11 mouse cellular contexts compared by ENCODE assay signal in genomic region chr9:94483291-94483879, GRCm38 (mm10). TPM values are rescaled to one million over a fixed set of nuclear protein-coding genes. Genes with fewer than 3 reads are reported as not detected.
DNase-seq lines count a peak whose midpoint lies in the region; ATAC-seq and TF ChIP-seq lines count a peak whose summit lies in the region.
"Had no signal": no experiment of that assay in that cellular context is flagged by ENCODE, and none has a peak within 500 bp of the region (broad histone marks: within the 10 kb centered on the region; RNA-seq: fewer than 3 reads in every experiment).

No protein-coding gene starts in this region.

- DNase-seq in kidney, postnatal 0 days (ENCODE audit: low spot score): peak; percentile 44
- no peak for DNase-seq in kidney, adult 18-20 months
- no peak for DNase-seq in embryonic facial prominence, embryonic 14.5 days (ENCODE audit: low spot score)
- no peak for DNase-seq in liver, embryonic 11.5 days (ENCODE audit: low spot score)
- DNase-seq in adrenal gland, adult (ENCODE audit: inconsistent age in 2 of 2, low spot score in 1 of 2): no peak
- DNase-seq: heart, adult 11 months; thymus, postnatal 36 days had no signal

- no peak for TF ChIP-seq CTCF in kidney, postnatal 0 days (IDR thresholded peaks at IDR 0.05; ENCODE audit: low read depth)

- WGBS in kidney, postnatal 0 days: 56% methylated on average over 6 of the region's 6 CpGs
- WGBS in embryonic facial prominence, embryonic 14.5 days: 58% methylated on average over 6 of the region's 6 CpGs
- WGBS in hindbrain, embryonic 15.5 days: 65% methylated on average over 6 of the region's 6 CpGs
- WGBS in lung, embryonic 16.5 days: 21% methylated on average over 6 of the region's 6 CpGs
- 76% methylated on average over 6 of the region's 6 CpGs for WGBS in liver, embryonic 11.5 days

- H3K4me3 ChIP-seq in kidney, postnatal 0 days (replicated peaks; ENCODE audit: low read depth, low read length): no peak overlapping the region
- no peak overlapping the region for H3K4me3 ChIP-seq in embryonic facial prominence, embryonic 14.5 days (ENCODE audit: low read depth, low read length)
- no peak overlapping the region for H3K4me3 ChIP-seq in hindbrain, embryonic 15.5 days
- H3K4me3 ChIP-seq in lung, embryonic 16.5 days (ENCODE audit: low read length): no peak overlapping the region
- no peak overlapping the region for H3K4me3 ChIP-seq in liver, embryonic 11.5 days (ENCODE audit: low read depth, low read length)
- H3K4me3 ChIP-seq: liver, embryonic 15.5 days; myocyte had no signal

- no peaks in the 10 kb centered on the region for H3K4me1 ChIP-seq in kidney, postnatal 0 days (replicated peaks; ENCODE audit: insufficient read depth, low read length)
- H3K4me1 ChIP-seq in embryonic facial prominence, embryonic 14.5 days (ENCODE audit: control insufficient read depth, insufficient read depth, low read length): peaks cover 8% of the 10 kb centered on the region; the same call in 1 of the 2 replicates
- no peaks in the 10 kb centered on the region for H3K4me1 ChIP-seq in hindbrain, embryonic 15.5 days (replicated peaks)
- peaks cover 13% of the 10 kb centered on the region for H3K4me1 ChIP-seq in lung, embryonic 16.5 days (replicated peaks; ENCODE audit: control insufficient read depth, insufficient read depth, low read length)
- no peaks in the 10 kb centered on the region for H3K4me1 ChIP-seq in liver, embryonic 11.5 days (replicated peaks; ENCODE audit: control insufficient read depth, insufficient read depth, low read length)
- H3K4me1 ChIP-seq: liver, embryonic 15.5 days had no signal

- 0 out of 2 replicates have a peak, but pooled peaks have one; percentile 36 for ATAC-seq in kidney, postnatal 0 days (replicated peaks; ENCODE audit: low FRiP score, low read depth)
- ATAC-seq in embryonic facial prominence, embryonic 14.5 days (ENCODE audit: low read depth): no peak
- peak; percentile 45; the same call in 1 of the 2 replicates for ATAC-seq in hindbrain, embryonic 15.5 days (ENCODE audit: low FRiP score, low read depth)
- ATAC-seq in lung, embryonic 16.5 days (ENCODE audit: low read depth): peak; percentile 70
- no peak for ATAC-seq in liver, embryonic 11.5 days (replicated peaks; ENCODE audit: low FRiP score)

- no peaks in the 10 kb centered on the region for H3K27me3 ChIP-seq in kidney, postnatal 0 days (ENCODE audit: insufficient read depth, low read length)
- no peaks in the 10 kb centered on the region for H3K27me3 ChIP-seq in embryonic facial prominence, embryonic 14.5 days (replicated peaks; ENCODE audit: control insufficient read depth, insufficient read depth, low read length)
- no peaks in the 10 kb centered on the region for H3K27me3 ChIP-seq in hindbrain, embryonic 15.5 days
- no peaks in the 10 kb centered on the region for H3K27me3 ChIP-seq in lung, embryonic 16.5 days (ENCODE audit: control insufficient read depth, insufficient read depth, low read depth, low read length)
- no peaks in the 10 kb centered on the region for H3K27me3 ChIP-seq in liver, embryonic 11.5 days (replicated peaks; ENCODE audit: control insufficient read depth, insufficient read depth, low read length)
- H3K27me3 ChIP-seq: liver, embryonic 15.5 days had no signal

- no peaks in the 10 kb centered on the region for H3K9me3 ChIP-seq in kidney, postnatal 0 days (replicated peaks; ENCODE audit: low read length)
- H3K9me3 ChIP-seq in embryonic facial prominence, embryonic 14.5 days (ENCODE audit: control insufficient read depth, low read length): no peaks in the 10 kb centered on the region
- H3K9me3 ChIP-seq in hindbrain, embryonic 15.5 days: no peaks in the 10 kb centered on the region
- no peaks in the 10 kb centered on the region for H3K9me3 ChIP-seq in lung, embryonic 16.5 days (ENCODE audit: control insufficient read depth, low read length)
- H3K9me3 ChIP-seq in liver, embryonic 11.5 days (ENCODE audit: control insufficient read depth, low read length): no peaks in the 10 kb centered on the region
- H3K9me3 ChIP-seq: liver, embryonic 15.5 days had no signal

- no peak overlapping the region for H3K4me2 ChIP-seq in kidney, postnatal 0 days (ENCODE audit: low read length)
- H3K4me2 ChIP-seq in embryonic facial prominence, embryonic 14.5 days (ENCODE audit: low read depth, low read length): peak overlapping the region; percentile 10; the same call in 1 of the 2 replicates
- 0 out of 2 replicates have a peak overlapping the region, but pooled peaks have one; percentile 2 for H3K4me2 ChIP-seq in hindbrain, embryonic 15.5 days
- 0 out of 2 replicates have a peak overlapping the region, but pooled peaks have one; percentile 22 for H3K4me2 ChIP-seq in lung, embryonic 16.5 days (ENCODE audit: low read depth, low read length)
- H3K4me2 ChIP-seq in liver, embryonic 11.5 days: no peak overlapping the region
- H3K4me2 ChIP-seq: liver, embryonic 15.5 days had no signal

- H3K36me3 ChIP-seq in kidney, postnatal 0 days (ENCODE audit: insufficient read depth, low read length): no peaks in the 10 kb centered on the region
- no peaks in the 10 kb centered on the region for H3K36me3 ChIP-seq in embryonic facial prominence, embryonic 14.5 days (ENCODE audit: control insufficient read depth, insufficient read depth, low read length)
- no peaks in the 10 kb centered on the region for H3K36me3 ChIP-seq in hindbrain, embryonic 15.5 days
- H3K36me3 ChIP-seq in lung, embryonic 16.5 days (ENCODE audit: control insufficient read depth, insufficient read depth, low read length): no peaks in the 10 kb centered on the region
- H3K36me3 ChIP-seq in liver, embryonic 11.5 days (ENCODE audit: control insufficient read depth, insufficient read depth, low read length): no peaks in the 10 kb centered on the region
- H3K36me3 ChIP-seq: liver, embryonic 15.5 days had no signal

- H3K27ac ChIP-seq in kidney, postnatal 0 days: no peak overlapping the region
- H3K27ac ChIP-seq in embryonic facial prominence, embryonic 14.5 days (replicated peaks; ENCODE audit: low read depth, low read length): no peak overlapping the region
- H3K27ac ChIP-seq in hindbrain, embryonic 15.5 days (replicated peaks): peak overlapping the region; percentile 25; the same call in 1 of the 2 replicates
- H3K27ac ChIP-seq in lung, embryonic 16.5 days (ENCODE audit: low read length): no peak overlapping the region
- H3K27ac ChIP-seq in liver, embryonic 11.5 days (ENCODE audit: low read depth, low read length): no peak overlapping the region
- H3K27ac ChIP-seq: liver, embryonic 15.5 days had no signal

- H3K9ac ChIP-seq in kidney, postnatal 0 days (ENCODE audit: low read depth, low read length): no peak overlapping the region
- no peak overlapping the region for H3K9ac ChIP-seq in embryonic facial prominence, embryonic 14.5 days (ENCODE audit: low read depth, low read length)
- H3K9ac ChIP-seq in hindbrain, embryonic 15.5 days: no peak overlapping the region
- no peak overlapping the region for H3K9ac ChIP-seq in lung, embryonic 16.5 days (ENCODE audit: low read length)
- H3K9ac ChIP-seq in liver, embryonic 11.5 days (ENCODE audit: low read depth, low read length): no peak overlapping the region
- H3K9ac ChIP-seq: liver, embryonic 15.5 days had no signal

RNA-seq across cellular contexts. Expression of gene 1190002N15Rik, which starts 54.5 kb away (rescaled TPM):
- polyA plus RNA-seq in kidney, postnatal 0 days (2015; fragmentation: Nextera tagmentation; extraction: Ambion mirVana): 16.3 and 22.3 TPM in 2 replicates
- 26.7 and 32.6 TPM in 2 replicates for polyA plus RNA-seq in embryonic facial prominence, embryonic 14.5 days (2014; fragmentation: Nextera tagmentation; extraction: Ambion mirVana)
- 17.5 and 18.4 TPM in 2 replicates for polyA plus RNA-seq in hindbrain, embryonic 15.5 days (2015; fragmentation: Nextera tagmentation; extraction: Ambion mirVana)
- 6.9 and 7.7 TPM in 2 replicates for polyA plus RNA-seq in lung, embryonic 16.5 days (2015; fragmentation: Nextera tagmentation; extraction: Ambion mirVana)
- 18.9 and 19.7 TPM in 2 replicates for polyA plus RNA-seq in liver, embryonic 11.5 days (2014; fragmentation: Nextera tagmentation; extraction: Ambion mirVana)

Comparison
In these comparisons a context has a peak if more than half of its experiments do, and no peak if none do; other contexts are left out.
1. ATAC-seq: peak in kidney, postnatal 0 days (single experiment), hindbrain, embryonic 15.5 days (single experiment) and lung, embryonic 16.5 days (single experiment); none in embryonic facial prominence, embryonic 14.5 days (single experiment) and liver, embryonic 11.5 days (single experiment).
2. H3K4me2 ChIP-seq: peak in embryonic facial prominence, embryonic 14.5 days (single experiment), hindbrain, embryonic 15.5 days (single experiment) and lung, embryonic 16.5 days (single experiment); none in kidney, postnatal 0 days (single experiment) and liver, embryonic 11.5 days (single experiment).